ENCODE assay signal across 24 mouse cellular contexts in the genomic region with DNA sequence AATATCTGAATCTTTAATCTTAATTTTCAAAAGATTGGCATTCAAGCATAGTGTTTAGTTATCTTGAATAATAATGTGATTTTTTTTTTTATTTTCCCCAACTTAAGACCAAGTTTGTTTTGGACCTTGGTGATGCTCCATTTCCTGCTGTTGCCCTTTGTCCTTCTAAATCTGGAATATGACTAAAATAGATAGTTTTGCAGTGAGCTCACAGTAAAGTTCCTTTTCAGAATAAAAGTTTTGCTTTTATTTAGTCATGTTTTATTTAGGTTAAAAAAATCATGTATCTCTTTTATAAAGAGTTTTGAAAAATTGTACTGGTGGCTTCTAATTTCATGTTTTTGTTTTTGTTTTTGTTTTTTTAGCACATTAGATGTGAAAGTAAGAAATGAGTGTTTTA. TPM values are rescaled to one million over a fixed set of nuclear protein-coding genes. Genes with fewer than 3 reads are reported as not detected.
DNase-seq lines count a peak whose midpoint lies in the region; TF ChIP-seq lines count a peak whose summit lies in the region.
"Had no signal": no experiment of that assay in that cellular context is flagged by ENCODE, and none has a peak within 500 bp of the region (broad histone marks: within the 10 kb centered on the region; RNA-seq: fewer than 3 reads in every experiment).

No protein-coding gene starts in this region.

- in situ Hi-C loops in CH12.LX (cut with MboI; ENCODE audit: low pct_ligation_motif_present, low pct_unique_long_range_greater_than_20kb, low sequenced_read_pairs): no loop called here

- no peak for TF ChIP-seq RAD21 in CH12.LX (IDR thresholded peaks at IDR 0.05; ENCODE audit: low read depth, low read length)

- no peaks in the 10 kb centered on the region for H3K36me3 ChIP-seq in CH12.LX (replicated peaks in 1 of 2; ENCODE audit: control insufficient read depth in 1 of 2, insufficient read depth in 1 of 2, low read length in 1 of 2)
- H3K36me3 ChIP-seq: forebrain, embryonic 15.5 days; hindbrain, embryonic 12.5 days had no signal

- TF ChIP-seq CTCF in CH12.LX (conservative IDR thresholded peaks at IDR 0.05 in 1 of 2, IDR thresholded peaks at IDR 0.05 in 1 of 2; ENCODE audit: low read depth in 2 of 2, low read length in 2 of 2): no peak

- no peaks in the 10 kb centered on the region for H3K79me2 ChIP-seq in CH12.LX (replicated peaks; ENCODE audit: control insufficient read depth, extremely low read depth, insufficient read depth, poor library complexity, severe bottlenecking)

- no peak overlapping the region for H3K4me2 ChIP-seq in CH12.LX (ENCODE audit: insufficient read depth, low read depth, poor library complexity, severe bottlenecking)
- H3K4me2 ChIP-seq: embryonic facial prominence, embryonic 13.5 days; forebrain, embryonic 12.5 days; forebrain, embryonic 15.5 days; heart, embryonic 11.5 days; hindbrain, embryonic 12.5 days; hindbrain, embryonic 15.5 days had no signal

- H3K4me1 ChIP-seq in CH12.LX (ENCODE audit: control insufficient read depth in 1 of 2, insufficient read depth in 2 of 2): no peaks in the 10 kb centered on the region
- H3K4me1 ChIP-seq: embryonic facial prominence, embryonic 10.5 days; embryonic facial prominence, embryonic 13.5 days; forebrain, embryonic 12.5 days; forebrain, embryonic 15.5 days; hindbrain, embryonic 12.5 days; hindbrain, embryonic 15.5 days had no signal

- dilution Hi-C loops in CH12.LX (cut with MboI; ENCODE audit: extremely low pct_ligation_motif_present, extremely low pct_unique_long_range_greater_than_20kb, low sequenced_read_pairs): no loop called here

- intact Hi-C loops in heart, postnatal 10 days (cut with DNase I): no loop called here

- peak; percentile 33 for DNase-seq in heart, adult 8-10 months (ENCODE audit: low spot score)
- no peak for DNase-seq in heart, postnatal 10 days
- peak; percentile 39 for DNase-seq in kidney, adult 9 months
- no peak for DNase-seq in kidney, postnatal 4 days
- DNase-seq in 3T3-L1 (ENCODE audit: low read depth, low spot score) (peak; percentile 31), CH12.LX (ENCODE audit: extremely low read depth) (no peak)
- DNase-seq: adrenal gland, postnatal 10 days; adrenal gland, postnatal 36 days; cerebellum, adult 18-20 months; cerebellum, adult 9-10 months; cerebellum, postnatal 14 days; embryo, embryonic 11 days; gastrocnemius, postnatal 10 days; heart, adult 11 months had no signal

- no peak overlapping the region for H3K9ac ChIP-seq in CH12.LX (ENCODE audit: insufficient read depth, low read depth)
- H3K9ac ChIP-seq: embryonic facial prominence, embryonic 13.5 days; forebrain, embryonic 12.5 days; forebrain, embryonic 15.5 days; hindbrain, embryonic 12.5 days; hindbrain, embryonic 15.5 days had no signal

- TF ChIP-seq EP300 in CH12.LX (IDR thresholded peaks at IDR 0.05; ENCODE audit: low read length): peak; percentile 43; the same call in 1 of the 2 replicates

- H3K27ac ChIP-seq in CH12.LX (ENCODE audit: insufficient read depth, low read depth): no peak overlapping the region
- H3K27ac ChIP-seq: embryonic facial prominence, embryonic 10.5 days; embryonic facial prominence, embryonic 13.5 days; forebrain, embryonic 12.5 days; forebrain, embryonic 15.5 days; hindbrain, embryonic 12.5 days; hindbrain, embryonic 15.5 days had no signal

- no peak for TF ChIP-seq POLR2A in CH12.LX (IDR thresholded peaks at IDR 0.05; ENCODE audit: low read depth, low read length)

- H3K9me3 ChIP-seq in CH12.LX (replicated peaks; ENCODE audit: low read length): no peaks in the 10 kb centered on the region
- H3K9me3 ChIP-seq: embryonic facial prominence, embryonic 10.5 days; embryonic facial prominence, embryonic 13.5 days; forebrain, embryonic 12.5 days; forebrain, embryonic 15.5 days; G1E; hindbrain, embryonic 12.5 days; hindbrain, embryonic 15.5 days had no signal

- no peaks in the 10 kb centered on the region for H3K27me3 ChIP-seq in CH12.LX (replicated peaks)
- H3K27me3 ChIP-seq: embryonic facial prominence, embryonic 13.5 days; forebrain, embryonic 12.5 days; forebrain, embryonic 15.5 days; hindbrain, embryonic 12.5 days; hindbrain, embryonic 15.5 days; Patski had no signal

- H3K4me3 ChIP-seq in CH12.LX (replicated peaks in 1 of 3; ENCODE audit: low read depth in 2 of 3, low read length in 2 of 3, poor library complexity in 1 of 3): no peak overlapping the region
- H3K4me3 ChIP-seq: embryonic facial prominence, embryonic 10.5 days; embryonic facial prominence, embryonic 13.5 days; erythroblast, embryonic 14.5 days; forebrain, embryonic 12.5 days; forebrain, embryonic 15.5 days; hindbrain, embryonic 12.5 days; hindbrain, embryonic 15.5 days had no signal

TF ChIP-seq in CH12.LX, 34 proteins besides CTCF, POLR2A, EP300 and RAD21:
- TF ChIP-seq IRF4 (IDR thresholded peaks at IDR 0.05; ENCODE audit: low read depth, low read length) (peak; percentile 70; the same call in 1 of the 2 replicates), MEF2A (IDR thresholded peaks at IDR 0.05; ENCODE audit: borderline replicate concordance, low read depth, low read length) (peak; percentile 87), ZC3H11A (IDR thresholded peaks at IDR 0.05; ENCODE audit: low read depth, low read length) (no peak), JUN (IDR thresholded peaks at IDR 0.05; ENCODE audit: insufficient read depth, low read depth, low read length) (no peak), ZNF384 (IDR thresholded peaks at IDR 0.05; ENCODE audit: low read depth, low read length) (peak; percentile 40; the same call in 1 of the 2 replicates), TCF12 (IDR thresholded peaks at IDR 0.05; ENCODE audit: low read depth, low read length) (no peak), UBTF (IDR thresholded peaks at IDR 0.05; ENCODE audit: low read depth, low read length) (no peak), MAZ (IDR thresholded peaks at IDR 0.05; ENCODE audit: low read depth, low read length) (no peak)

RNA-seq across cellular contexts. Expression of a gene that starts 8.1 kb away (rescaled TPM):
- total RNA-seq in heart, adult 8-10 months (2022): 10 to 100 TPM; 47.4 to 54.7 (median 52.1) TPM
- 10 to 100 TPM; 43.8 to 50.2 TPM for total RNA-seq in heart, postnatal 10 days (2021)
- total RNA-seq in CH12.LX (2012; rRNA removed) (2.0 and 2.5 TPM in 2 replicates), CH12.LX (2014; rRNA removed) (0.47 and 0.61 TPM in 2 replicates)
- 0.33 and 0.50 TPM in 2 replicates for polyA plus RNA-seq in CH12.LX (2012; ENCODE audit: insufficient read length, low read depth)

Comparison
In these comparisons a context has a peak if more than half of its experiments do, and no peak if none do; other contexts are left out.
1. DNase-seq: peak in heart, adult 8-10 months (single experiment), kidney, adult 9 months (single experiment) and 3T3-L1 (single experiment); none in heart, postnatal 10 days (0 of 2), kidney, postnatal 4 days (0 of 2) and CH12.LX (single experiment).
2. RNA of a gene that starts 8.1 kb away (total RNA-seq): 47.4 to 54.7 TPM in heart, adult 8-10 months and 43.8 to 50.2 TPM in heart, postnatal 10 days; 0.47 to 2.5 TPM in CH12.LX; every median in the first group is over 10 times any median in the second.